Mouse (Mus musculus): ENCODE measurements around the gene Mkrn1.
"Not testable (repeated sequence)": the region's sequence is repeated elsewhere in the genome, so short reads cannot be mapped to it uniquely, and the experiment has no call there.

Gene Mkrn1

GRCm38 (mm10) chr6:39379224-39379623, 41.0 kb downstream of the Mkrn1 start:
- DNase-seq (ENCODE audit: low spot score in 2 of 2), result no peak

DNA sequence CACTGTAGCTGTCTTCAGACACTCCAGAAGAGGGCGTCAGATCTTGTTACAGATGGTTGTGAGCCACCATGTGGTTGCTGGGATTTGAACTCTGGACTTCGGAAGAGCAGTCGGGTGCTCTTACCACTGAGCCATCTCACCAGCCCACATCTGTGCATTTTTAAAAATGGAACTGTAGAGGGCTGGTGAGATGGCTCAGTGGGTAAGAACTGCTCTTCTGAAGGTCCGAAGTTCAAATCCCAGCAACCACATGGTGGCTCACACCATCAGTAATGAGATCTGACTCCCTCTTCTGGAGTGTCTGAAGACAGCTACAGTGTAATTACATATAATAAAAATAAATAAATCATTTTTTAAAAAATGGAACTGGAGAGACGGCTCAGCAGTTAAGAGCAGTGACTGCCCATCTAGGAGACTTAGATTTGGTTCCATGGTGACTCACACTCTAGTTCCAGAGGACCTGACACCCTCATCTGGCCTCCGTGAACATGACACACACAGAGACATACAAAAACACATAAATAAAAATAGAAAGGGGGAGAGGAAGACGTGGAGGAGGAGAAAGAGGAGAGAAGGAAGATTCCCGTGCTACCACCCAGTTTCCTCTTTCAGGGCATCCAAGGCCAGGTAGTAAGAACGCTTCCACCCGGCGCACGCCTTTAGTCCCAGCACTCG, 42.0 kb downstream of the Mkrn1 start:
- not testable (repeated sequence) for DNase-seq (ENCODE audit: low spot score in 2 of 2)

DNA sequence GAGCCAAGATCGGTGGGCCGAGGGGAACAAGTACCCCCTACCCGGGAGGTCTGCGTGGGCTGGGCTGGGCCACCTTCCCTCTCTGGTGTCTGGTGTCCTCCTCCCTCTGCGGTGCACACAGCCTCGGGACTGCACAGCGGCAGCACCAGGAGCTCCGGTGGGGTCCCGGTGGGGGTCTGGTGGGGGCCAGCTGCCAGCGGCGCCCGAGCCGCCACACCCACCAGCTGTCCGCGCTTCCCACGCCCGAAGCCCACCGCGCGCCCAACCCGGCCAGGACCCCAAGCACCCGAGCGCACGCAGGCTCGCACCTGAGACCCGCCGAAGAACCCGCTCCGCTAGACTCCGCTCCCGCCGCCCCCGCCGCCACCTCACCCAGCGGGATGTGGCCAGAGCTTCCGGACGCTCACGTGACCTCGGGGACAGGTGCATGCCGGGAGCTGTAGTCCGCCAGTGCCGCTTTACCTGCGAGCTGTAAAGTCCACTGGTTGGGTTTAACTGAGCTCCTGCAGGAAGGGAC, 42.9 kb downstream of the Mkrn1 start, which contains the start of gene Slc37a3:
Gene Slc37a3, minus strand, starts transcription at position 365 of the 517 bp plus-strand sequence.
- peak; percentile 79 to 84 for DNase-seq (ENCODE audit: low spot score in 2 of 2)

- DNase-seq (ENCODE audit: low spot score in 2 of 2), result no peak
These were observed 43.5 kb downstream of the Mkrn1 start for GRCm38 (mm10) chr6:39376775-39377174.

GRCm38 (mm10) chr6:39373301-39373955, 46.8 kb downstream of the Mkrn1 start:
- DNase-seq (ENCODE audit: low spot score in 2 of 2), result no peak

DNA sequence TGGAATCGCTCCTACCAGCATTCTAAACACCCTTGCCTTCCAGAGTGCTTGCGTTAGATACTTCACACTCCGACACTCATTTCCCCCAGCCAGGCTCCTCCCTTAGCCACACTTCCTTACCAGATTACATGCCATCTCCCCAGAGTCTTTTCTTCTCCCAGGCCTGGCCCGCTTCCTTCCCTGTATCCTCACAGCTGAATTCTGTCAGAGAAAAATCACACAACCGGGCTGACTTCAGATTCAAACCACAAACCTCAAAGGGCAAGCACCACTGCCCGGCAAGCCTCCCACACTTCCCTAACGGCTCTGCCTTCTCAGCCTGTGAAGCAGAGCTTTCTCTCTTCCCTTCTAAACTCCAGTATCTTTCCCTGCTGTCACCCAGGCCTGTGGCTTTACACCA, 47.5 kb downstream of the Mkrn1 start:
- no peak for DNase-seq (ENCODE audit: low spot score in 2 of 2)

- DNase-seq (ENCODE audit: low spot score in 2 of 2), result no peak
These were observed 48.2 kb downstream of the Mkrn1 start for GRCm38 (mm10) chr6:39372042-39372441.

DNA sequence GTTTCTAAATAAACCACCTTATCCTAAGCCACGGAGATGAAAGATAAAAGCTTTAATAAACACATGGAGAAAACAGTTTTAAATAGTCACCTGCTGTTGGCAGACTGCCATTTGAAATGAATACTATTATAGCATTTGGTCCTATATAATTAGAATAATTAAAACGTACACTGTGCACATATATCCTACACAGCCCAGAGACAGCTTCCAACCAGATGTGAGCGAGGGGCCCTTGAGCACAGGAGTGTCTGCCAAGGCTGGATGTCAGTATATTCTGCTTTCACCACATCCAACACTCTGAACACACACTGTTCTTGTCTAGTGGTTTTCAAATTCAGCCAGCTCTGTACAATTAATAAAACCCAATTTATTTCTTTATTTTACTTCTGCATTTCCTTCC, 50.6 kb downstream of the Mkrn1 start:
- no peak for DNase-seq (ENCODE audit: low spot score in 2 of 2)

DNA sequence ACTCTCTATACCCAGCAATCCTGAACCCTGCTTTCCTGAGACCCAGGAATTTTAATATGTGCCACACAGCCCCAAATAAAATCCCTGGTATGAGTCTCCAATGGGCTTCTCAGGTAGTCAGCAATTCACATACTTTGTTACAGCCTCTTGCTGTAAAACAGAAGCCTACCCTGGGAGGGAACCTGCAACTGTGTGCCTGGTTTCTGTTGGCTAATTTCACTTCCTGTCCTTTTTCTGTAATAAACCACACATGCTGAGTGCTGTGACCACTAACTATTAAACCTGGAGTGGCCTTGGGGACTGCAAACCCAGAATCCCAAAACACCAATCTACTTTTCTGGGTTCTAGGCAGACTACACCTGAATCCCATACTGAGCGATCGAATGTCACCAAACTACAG, 57.6 kb downstream of the Mkrn1 start:
- DNase-seq (ENCODE audit: low spot score in 2 of 2), result no peak

- not testable (repeated sequence) for DNase-seq (ENCODE audit: low spot score in 2 of 2)
These were observed 61.1 kb downstream of the Mkrn1 start for GRCm38 (mm10) chr6:39359207-39359606.

- no peak for DNase-seq (ENCODE audit: low spot score in 2 of 2)
These were observed 71.3 kb downstream of the Mkrn1 start for GRCm38 (mm10) chr6:39348946-39349345.

GRCm38 (mm10) chr6:39347880-39348814, 72.1 kb downstream of the Mkrn1 start:
- DNase-seq (ENCODE audit: low spot score in 2 of 2), result no peak
